Mouse (Mus musculus) liver, embryonic 15.5 days (tissue): ENCODE results near the gene Slc25a23. TPM values are rescaled to one million over a fixed set of nuclear protein-coding genes. Genes with fewer than 3 reads are reported as not detected.

Experiments used
- ATAC-seq: fragments of 200-750 bp; cut with Nextera tagmentation; 2 replicates; pipeline ENCODE4 v1.8.0; 2017; ENCODE audit warnings: moderate number of reproducible peaks, mild to moderate bottlenecking, moderate library complexity; ENCODE audit not compliant: insufficient read depth
- H3K27ac ChIP-seq: fragments of 300-500 bp; sonication (generic); replicated peaks from 2 replicates; pipeline ENCODE4 v1.5.1; 2015; ENCODE audit warnings: mild to moderate bottlenecking, inconsistent platforms
- H3K27me3 ChIP-seq: fragments of 300-500 bp; sonication (generic); 2 replicates; pipeline ENCODE4 v1.6.1; 2015; ENCODE audit warnings: mild to moderate bottlenecking, inconsistent platforms
- H3K36me3 ChIP-seq: fragments of 300-500 bp; sonication (generic); replicated peaks from 2 replicates; pipeline ENCODE4 v1.6.1; 2015; ENCODE audit warnings: moderate library complexity, mild to moderate bottlenecking, inconsistent platforms
- H3K4me1 ChIP-seq: fragments of 300-500 bp; sonication (generic); replicated peaks from 2 replicates; pipeline ENCODE4 v1.6.1; 2015; ENCODE audit warnings: inconsistent platforms
- H3K4me2 ChIP-seq: fragments of 300-500 bp; sonication (generic); 2 replicates; pipeline ENCODE4 v1.6.1; 2015; ENCODE audit warnings: moderate library complexity, mild to moderate bottlenecking, inconsistent platforms
- H3K4me3 ChIP-seq: fragments of 300-500 bp; sonication (generic); replicated peaks from 2 replicates; pipeline ENCODE4 v1.5.1; 2015; ENCODE audit warnings: mild to moderate bottlenecking, inconsistent platforms
- H3K9ac ChIP-seq: fragments of 300-500 bp; sonication (generic); 2 replicates; pipeline ENCODE4 v1.6.1; 2015; ENCODE audit warnings: moderate library complexity, mild to moderate bottlenecking, inconsistent platforms
- H3K9me3 ChIP-seq: fragments of 300-500 bp; sonication (generic); replicated peaks from 2 replicates; pipeline ENCODE4 v1.6.1; 2016; ENCODE audit warnings: inconsistent platforms
- WGBS: fragments of 180-500 bp; shearing (Covaris S2); methylation state at CpG from one replicate; pipeline ENCODE4 v1.1.7; 2015; ENCODE audit warnings: mixed read lengths; ENCODE audit not compliant: insufficient replicate concordance; 5-methylcytosine and 5-hydroxymethylcytosine counted together
- polyA plus RNA-seq: library from polyadenylated mRNA; unstranded; fragments of >200 nt; fragmentation: Nextera tagmentation; extraction: Ambion mirVana; gene quantifications from 2 replicates; pipeline ENCODE4 v1.2.1, GENCODE M21; 2015

Gene Slc25a23
- polyA plus RNA-seq, 1 experiment from 2014 or later = 4.9 TPM

GRCm38 (mm10) chr17:56995046-56995445 is 64.6 kb downstream of the Slc25a23 start:
- no peak overlapping the region for H3K4me2 ChIP-seq
- no peaks in the 10 kb centered on the region for H3K9me3 ChIP-seq
- H3K4me3 ChIP-seq = no peak overlapping the region
- ATAC-seq = no peak
- H3K27ac ChIP-seq = no peak overlapping the region
- H3K4me1 ChIP-seq = peaks cover 34% of the 10 kb centered on the region
- H3K27me3 ChIP-seq = no peaks in the 10 kb centered on the region
- peaks cover 57% of the 10 kb centered on the region for H3K36me3 ChIP-seq
- no peak overlapping the region for H3K9ac ChIP-seq
- WGBS = 78% methylated on average over 8 of the region's 8 CpGs

Other genes starting within 250 kb of the Slc25a23 start
- gene Rfx2, start 228.8 kb downstream of the Slc25a23 start, polyA plus RNA-seq = 11.9 and 14.6 TPM in 2 replicates
- not detected in 2 replicates for gene Acsbg2, start 185.4 kb downstream of the Slc25a23 start, polyA plus RNA-seq
- 0.03 and 0.07 TPM in 2 replicates for gene 1700061G19Rik, start 184.4 kb downstream of the Slc25a23 start, polyA plus RNA-seq
- 9.0 and 10.2 TPM in 2 replicates for gene Mllt1, start 124.4 kb downstream of the Slc25a23 start, polyA plus RNA-seq
- not detected in 2 replicates for gene Acer1, start 77.7 kb downstream of the Slc25a23 start, polyA plus RNA-seq
- 67.8 and 75.8 TPM in 2 replicates for gene Clpp, start 69.6 kb downstream of the Slc25a23 start, polyA plus RNA-seq
- 15.4 and 17.0 TPM in 2 replicates for gene Alkbh7, start 62.5 kb downstream of the Slc25a23 start, polyA plus RNA-seq
- gene Pspn, start 59.8 kb downstream of the Slc25a23 start, polyA plus RNA-seq = not detected in 2 replicates
- gene Gtf2f1, start 48.6 kb downstream of the Slc25a23 start, polyA plus RNA-seq = 46.8 and 48.8 TPM in 2 replicates
- 0.20 and 0.36 TPM in 2 replicates for gene Gm17949, start 48.4 kb downstream of the Slc25a23 start, polyA plus RNA-seq
- gene Khsrp, start 28.3 kb downstream of the Slc25a23 start, polyA plus RNA-seq = 20.9 and 21.4 TPM in 2 replicates
- gene Slc25a41, start 18.2 kb downstream of the Slc25a23 start, polyA plus RNA-seq = not detected in 2 replicates
- 11.1 and 11.2 TPM in 2 replicates for gene Crb3, start 758 bp downstream of the Slc25a23 start, polyA plus RNA-seq
- gene Dennd1c, start 18.7 kb upstream of the Slc25a23 start, polyA plus RNA-seq = 2.6 and 4.2 TPM in 2 replicates
- gene Tubb4a, start 27.9 kb upstream of the Slc25a23 start, polyA plus RNA-seq = 0.29 and 0.31 TPM in 2 replicates
- 0.71 and 0.76 TPM in 2 replicates for gene Tnfsf9, start 45.5 kb upstream of the Slc25a23 start, polyA plus RNA-seq
- not detected in 2 replicates for gene Cd70, start 89.9 kb upstream of the Slc25a23 start, polyA plus RNA-seq
- gene Tnfsf14, start 134.3 kb upstream of the Slc25a23 start, polyA plus RNA-seq = 1.3 and 1.4 TPM in 2 replicates
- gene C3, start 168.3 kb upstream of the Slc25a23 start, polyA plus RNA-seq = 369 and 468 TPM in 2 replicates
- gene Gpr108, start 188.6 kb upstream of the Slc25a23 start, polyA plus RNA-seq = 11.9 and 12.0 TPM in 2 replicates
- 8.1 and 9.8 TPM in 2 replicates for gene Trip10, start 189.6 kb upstream of the Slc25a23 start, polyA plus RNA-seq
- 13.8 and 14.5 TPM in 2 replicates for gene Vav1, start 219.2 kb upstream of the Slc25a23 start, polyA plus RNA-seq